Mouse (Mus musculus) adrenal gland, adult 10 weeks (tissue): Measurements from ENCODE around the gene Krt80. TPM values are rescaled to one million over a fixed set of nuclear protein-coding genes. Genes with fewer than 3 reads are reported as not detected.

Source experiments
- polyA plus RNA-seq: library from polyadenylated mRNA; stranded (reverse); fragments of 350-450 nt; fragmentation: Illumina TruSeq; extraction: RNeasy Lipid Tissue Mini Kit (QIAGEN cat#74804); gene quantifications from one replicate; pipeline ENCODE4 v1.2.3, GENCODE M21; 2014; ENCODE audit warnings: low read depth, low replicate concordance

Krt80 gene
- polyA plus RNA-seq, result 0.17 TPM

DNA sequence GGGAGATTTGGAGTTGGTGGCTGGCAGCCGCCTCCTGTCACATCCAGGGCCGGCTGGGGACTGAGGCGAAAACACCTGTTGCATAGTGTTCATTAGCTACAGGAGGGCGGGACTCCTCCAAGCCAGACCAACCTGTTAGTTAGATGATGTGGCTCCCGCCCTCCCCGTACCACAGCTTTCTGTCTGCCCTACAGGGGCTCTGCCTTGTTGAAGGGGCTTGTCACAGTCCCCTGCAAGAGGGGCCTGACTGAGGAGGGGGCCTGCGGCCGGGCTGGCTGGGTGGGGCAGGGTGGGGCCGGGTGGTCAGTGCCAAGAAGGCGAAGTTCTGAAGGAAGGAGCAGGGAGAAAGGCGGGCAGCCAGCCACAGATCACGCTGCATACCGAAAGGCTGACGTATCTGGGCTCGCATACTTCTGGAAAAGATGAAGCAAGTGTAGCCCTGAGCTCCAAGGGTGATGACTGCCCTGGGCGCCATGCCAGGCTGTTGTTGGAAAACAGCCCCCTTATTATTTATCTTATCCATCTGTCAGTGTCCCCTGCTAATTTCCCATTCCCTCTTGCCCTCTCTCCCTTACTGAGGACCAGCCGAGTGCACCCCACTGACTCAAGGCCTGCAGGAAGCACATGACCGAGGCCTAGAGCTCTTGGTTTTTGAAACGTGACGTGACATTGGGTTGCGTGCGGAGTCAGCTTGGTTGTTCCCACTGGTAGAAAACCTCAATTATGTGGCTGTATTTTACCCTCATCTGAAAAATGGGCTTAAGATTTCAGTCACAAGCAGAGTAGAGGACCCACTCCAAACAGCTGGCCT lies at the start of gene Krt80:
TSS of gene Krt80 (minus strand) at position 62 of the 811 bp plus-strand sequence.

DNA sequence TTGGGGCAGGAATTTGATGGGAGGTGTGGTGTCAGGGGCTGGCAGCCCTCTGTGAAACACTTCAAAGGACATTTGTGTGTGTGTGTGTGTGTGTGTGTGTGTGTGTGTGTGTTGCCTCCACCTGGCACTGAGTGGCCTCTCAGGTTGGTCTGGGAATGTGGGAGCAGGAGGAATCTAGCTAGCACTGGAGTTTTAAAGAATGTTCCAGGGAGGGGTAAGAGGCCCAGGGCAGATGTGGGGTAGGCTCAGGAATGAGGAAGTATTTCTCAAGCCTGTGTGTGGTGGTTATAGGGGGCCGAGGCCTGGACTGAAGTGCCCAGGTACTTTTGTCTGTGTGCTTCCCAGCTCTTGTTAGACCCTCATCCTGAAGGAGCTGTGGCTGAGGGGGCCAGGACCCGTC lies 40.8 kb upstream of the Krt80 start, which contains the start of gene Krt7:
TSS of gene Krt7 (plus strand) at position 269 of the 400 bp plus-strand sequence.

Other genes with a start within 250 kb of the Krt80 start
- gene Acvrl1, start 241.6 kb downstream of the Krt80 start, polyA plus RNA-seq, result 1.0 TPM
- 4.5 TPM for gene Acvr1b, start 196.1 kb downstream of the Krt80 start, polyA plus RNA-seq
- 0.35 TPM for gene Grasp, start 146.0 kb downstream of the Krt80 start, polyA plus RNA-seq
- gene Nr4a1, start 115.9 kb downstream of the Krt80 start, polyA plus RNA-seq, result 48.2 TPM
- gene Atg101, start 85.9 kb downstream of the Krt80 start, polyA plus RNA-seq, result not detected
- gene 6030408B16Rik, start 77.0 kb downstream of the Krt80 start, polyA plus RNA-seq, result not detected
- gene Krt7, start 40.9 kb upstream of the Krt80 start, polyA plus RNA-seq, result not detected
- gene Krt87, start 68.6 kb upstream of the Krt80 start, polyA plus RNA-seq, result not detected
- not detected for gene Krt88, start 77.6 kb upstream of the Krt80 start, polyA plus RNA-seq
- gene Krt81, start 93.6 kb upstream of the Krt80 start, polyA plus RNA-seq, result not detected
- gene Krt86, start 103.3 kb upstream of the Krt80 start, polyA plus RNA-seq, result not detected
- gene Krt83, start 121.3 kb upstream of the Krt80 start, polyA plus RNA-seq, result not detected
- not detected for gene Gm49425, start 147.1 kb upstream of the Krt80 start, polyA plus RNA-seq
- not detected for gene Krt84, start 162.7 kb upstream of the Krt80 start, polyA plus RNA-seq
- gene Krt82, start 180.5 kb upstream of the Krt80 start, polyA plus RNA-seq, result not detected
- not detected for gene Krt90, start 192.8 kb upstream of the Krt80 start, polyA plus RNA-seq
- gene Krt75, start 203.7 kb upstream of the Krt80 start, polyA plus RNA-seq, result not detected